Mouse (Mus musculus): ENCODE results near the gene Ap1m1. TPM values are rescaled to one million over a fixed set of nuclear protein-coding genes. Genes with fewer than 3 reads are reported as not detected.

Ap1m1 gene
- polyA plus RNA-seq, 1 experiment from 2014 or later: 108 TPM

DNA sequence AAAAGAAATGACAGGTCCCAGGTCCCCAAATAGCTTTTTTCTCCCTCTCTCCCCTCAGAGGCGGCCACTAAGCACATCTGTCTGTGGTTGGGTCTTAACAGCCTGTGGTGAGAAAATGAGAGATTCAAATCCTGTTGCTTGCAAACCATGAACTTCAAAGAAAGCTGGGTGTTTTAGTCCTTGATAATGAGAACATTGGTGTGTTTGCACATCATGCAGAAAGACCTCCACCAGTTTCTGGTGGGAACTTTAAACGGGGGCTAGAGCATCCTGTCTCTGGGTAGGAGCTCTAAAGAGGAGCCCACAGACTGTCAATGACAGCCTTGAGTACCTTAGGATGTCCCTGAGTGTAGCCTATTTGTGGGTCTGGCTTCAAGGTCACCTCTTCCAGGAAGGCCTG lies 51.3 kb downstream of the Ap1m1 start:
- Histone ChIP-seq H3K4me1 (replicated peaks; ENCODE audit: control insufficient read depth, insufficient read depth, low read length) (peaks cover 7% of the 10 kb centered on the region; the same call in 1 of the 2 replicates), H3K4me3 (ENCODE audit: low read depth, low read length) (no peak overlapping the region), H3K9ac (ENCODE audit: low read length) (no peak overlapping the region), H3K9me3 (ENCODE audit: control insufficient read depth, low read length) (no peaks in the 10 kb centered on the region), H3K36me3 (ENCODE audit: control insufficient read depth, insufficient read depth, low read length) (no peaks in the 10 kb centered on the region), H3K27ac (ENCODE audit: low read depth) (no peak overlapping the region), H3K4me2 (ENCODE audit: low read length) (no peak overlapping the region), H3K27me3 (replicated peaks; ENCODE audit: control insufficient read depth, insufficient read depth, low read length) (no peaks in the 10 kb centered on the region)
- ATAC-seq (replicated peaks; ENCODE audit: low FRiP score, low TSS enrichment, low read depth) (no peak), DNase-seq (ENCODE audit: low spot score) (no peak)
- WGBS: 81% methylated on average over 2 of the region's 2 CpGs

DNA sequence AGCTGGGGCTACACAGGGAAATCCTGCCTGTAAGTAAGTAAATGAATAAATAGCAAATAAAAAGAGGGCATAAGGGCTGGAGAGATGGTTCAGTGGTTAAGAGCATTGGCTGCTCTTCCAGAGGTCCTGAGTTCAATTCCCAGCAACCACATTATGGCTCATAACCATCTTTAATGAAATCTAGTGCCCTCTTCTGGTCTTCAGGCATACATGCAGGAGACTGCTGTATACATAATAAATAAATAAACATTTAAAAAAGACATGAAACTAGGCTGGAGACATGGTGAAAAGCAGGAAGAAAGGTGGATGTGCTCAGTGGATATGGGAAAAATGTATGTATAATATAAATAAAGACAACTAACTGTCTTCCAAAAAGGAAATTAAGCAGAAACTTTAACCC lies 53.5 kb downstream of the Ap1m1 start:
- H3K4me3 ChIP-seq (ENCODE audit: low read depth, low read length): no peak overlapping the region
- H3K9ac ChIP-seq (ENCODE audit: low read length): no peak overlapping the region
- H3K4me2 ChIP-seq (ENCODE audit: low read length): no peak overlapping the region
- H3K27me3 ChIP-seq (replicated peaks; ENCODE audit: control insufficient read depth, insufficient read depth, low read length): no peaks in the 10 kb centered on the region
- H3K9me3 ChIP-seq (ENCODE audit: control insufficient read depth, low read length): no peaks in the 10 kb centered on the region
- no peaks in the 10 kb centered on the region for H3K36me3 ChIP-seq (ENCODE audit: control insufficient read depth, insufficient read depth, low read length)
- H3K27ac ChIP-seq (ENCODE audit: low read depth): no peak overlapping the region
- ATAC-seq (replicated peaks; ENCODE audit: low FRiP score, low TSS enrichment, low read depth) (no peak), DNase-seq (ENCODE audit: low spot score) (no peak)
- H3K4me1 ChIP-seq (replicated peaks; ENCODE audit: control insufficient read depth, insufficient read depth, low read length): peaks cover 7% of the 10 kb centered on the region; the same call in 1 of the 2 replicates

DNA sequence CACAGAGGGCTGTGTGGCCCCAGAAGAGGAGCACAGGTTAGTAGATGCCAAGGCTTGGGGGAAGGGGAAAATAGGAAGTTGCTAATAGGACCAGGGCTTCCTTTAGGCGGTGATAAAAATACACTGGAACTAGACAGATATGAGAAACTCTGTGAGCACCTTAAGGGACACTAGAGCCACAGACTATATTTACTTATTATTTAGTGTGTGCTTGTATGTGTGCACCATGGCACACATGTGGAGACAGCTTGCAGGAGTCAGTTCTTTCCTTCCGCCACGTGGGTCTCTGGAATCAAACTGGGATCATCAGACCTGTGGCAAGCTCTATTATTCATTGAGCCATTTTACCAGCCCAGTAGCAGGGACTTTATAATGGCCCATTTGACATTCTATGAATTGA lies 55.3 kb downstream of the Ap1m1 start:
- 77% methylated on average over 3 of the region's 3 CpGs for WGBS
- H3K36me3 ChIP-seq (ENCODE audit: control insufficient read depth, insufficient read depth, low read length): no peaks in the 10 kb centered on the region
- ATAC-seq (replicated peaks; ENCODE audit: low FRiP score, low TSS enrichment, low read depth) (no peak), DNase-seq (ENCODE audit: low spot score) (no peak)
- no peak overlapping the region for H3K9ac ChIP-seq (ENCODE audit: low read length)
- H3K27me3 ChIP-seq (replicated peaks; ENCODE audit: control insufficient read depth, insufficient read depth, low read length): no peaks in the 10 kb centered on the region
- H3K4me3 ChIP-seq (ENCODE audit: low read depth, low read length): no peak overlapping the region
- no peaks in the 10 kb centered on the region for H3K9me3 ChIP-seq (ENCODE audit: control insufficient read depth, low read length)
- no peak overlapping the region for H3K4me2 ChIP-seq (ENCODE audit: low read length)
- H3K27ac ChIP-seq (ENCODE audit: low read depth): peak overlapping the region; percentile 70
- H3K4me1 ChIP-seq (replicated peaks; ENCODE audit: control insufficient read depth, insufficient read depth, low read length): peaks cover 7% of the 10 kb centered on the region; the same call in 1 of the 2 replicates

DNA sequence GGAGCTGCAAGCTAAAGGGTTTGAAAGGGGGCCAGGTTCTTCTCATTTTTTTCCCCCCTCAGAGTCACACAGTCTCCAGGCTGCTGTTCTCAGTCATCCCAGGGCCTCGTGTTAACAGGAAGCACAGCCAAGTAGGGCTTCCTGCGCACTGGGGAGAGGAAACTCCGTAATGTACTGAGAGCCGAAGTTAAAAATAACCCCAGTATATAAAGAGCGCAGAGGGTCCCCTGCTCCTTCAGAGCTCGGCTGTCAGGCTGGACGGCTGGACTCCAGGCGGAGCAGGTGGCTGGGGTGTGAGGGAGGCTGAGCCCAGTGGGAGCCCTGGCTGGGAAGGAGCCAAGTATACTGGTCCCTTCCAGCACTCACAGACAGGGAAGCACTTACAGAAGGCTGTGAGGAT lies 55.9 kb downstream of the Ap1m1 start:
- Histone ChIP-seq H3K4me2 (ENCODE audit: low read length) (no peak overlapping the region), H3K27me3 (replicated peaks; ENCODE audit: control insufficient read depth, insufficient read depth, low read length) (no peaks in the 10 kb centered on the region), H3K9me3 (ENCODE audit: control insufficient read depth, low read length) (no peaks in the 10 kb centered on the region), H3K9ac (ENCODE audit: low read length) (no peak overlapping the region), H3K4me3 (ENCODE audit: low read depth, low read length) (no peak overlapping the region), H3K27ac (ENCODE audit: low read depth) (peak overlapping the region; percentile 70; the same call in 1 of the 2 replicates), H3K4me1 (replicated peaks; ENCODE audit: control insufficient read depth, insufficient read depth, low read length) (peaks cover 7% of the 10 kb centered on the region; the same call in 1 of the 2 replicates), H3K36me3 (ENCODE audit: control insufficient read depth, insufficient read depth, low read length) (no peaks in the 10 kb centered on the region)
- peak; percentile 80 for ATAC-seq (replicated peaks; ENCODE audit: low FRiP score, low TSS enrichment, low read depth)
- DNase-seq (ENCODE audit: low spot score): peak; percentile 58
- WGBS: 26% methylated on average over 8 of the region's 8 CpGs

DNA sequence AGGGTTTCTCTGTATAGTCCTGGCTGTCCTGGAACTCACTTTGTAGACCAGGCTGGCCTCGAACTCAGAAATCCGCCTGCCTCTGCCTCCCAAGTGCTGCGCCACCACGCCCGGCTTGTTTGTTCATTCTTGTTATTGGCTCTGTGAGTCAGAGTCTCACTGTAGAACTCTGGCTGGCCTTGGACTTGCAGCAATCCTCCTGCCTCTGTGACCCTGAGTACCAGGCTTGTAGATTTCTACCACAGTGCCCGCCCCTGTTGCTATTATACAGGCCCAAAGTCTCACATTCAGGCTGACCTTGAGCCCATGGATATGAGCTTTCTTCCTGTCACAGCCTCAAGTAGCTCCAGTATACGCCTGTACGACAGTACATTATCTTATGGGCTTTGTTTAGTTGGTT lies 56.7 kb downstream of the Ap1m1 start:
- no peak overlapping the region for H3K9ac ChIP-seq (ENCODE audit: low read length)
- H3K4me3 ChIP-seq (ENCODE audit: low read depth, low read length): no peak overlapping the region
- no peak overlapping the region for H3K4me2 ChIP-seq (ENCODE audit: low read length)
- DNase-seq (ENCODE audit: low spot score) (no peak), ATAC-seq (replicated peaks; ENCODE audit: low FRiP score, low TSS enrichment, low read depth) (no peak)
- WGBS: 88% methylated on average over 8 of the region's 8 CpGs
- no peaks in the 10 kb centered on the region for H3K9me3 ChIP-seq (ENCODE audit: control insufficient read depth, low read length)
- no peak overlapping the region; the same call in 1 of the 2 replicates for H3K27ac ChIP-seq (ENCODE audit: low read depth)
- H3K27me3 ChIP-seq (replicated peaks; ENCODE audit: control insufficient read depth, insufficient read depth, low read length): no peaks in the 10 kb centered on the region
- no peaks in the 10 kb centered on the region for H3K36me3 ChIP-seq (ENCODE audit: control insufficient read depth, insufficient read depth, low read length)
- peaks cover 7% of the 10 kb centered on the region; the same call in 1 of the 2 replicates for H3K4me1 ChIP-seq (replicated peaks; ENCODE audit: control insufficient read depth, insufficient read depth, low read length)

DNA sequence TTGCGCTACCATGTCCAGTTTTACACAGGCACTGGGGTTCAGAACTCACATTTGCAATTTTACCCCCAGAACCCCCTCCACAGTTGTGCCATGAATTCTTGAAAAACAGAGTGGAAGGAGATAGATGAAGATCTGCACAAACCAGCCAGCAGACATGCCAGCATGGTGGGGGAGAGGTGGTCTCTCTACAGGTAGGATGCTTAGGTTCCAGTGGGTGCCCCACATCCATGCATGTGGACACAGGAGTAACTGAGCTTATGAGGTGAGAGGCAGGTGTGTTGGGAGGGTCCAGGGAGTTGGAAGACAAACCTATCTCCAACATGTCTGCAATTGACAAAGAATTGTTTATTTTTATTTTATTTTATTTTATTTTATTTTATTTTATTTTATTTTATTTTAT lies 59.1 kb downstream of the Ap1m1 start:
- no peak for DNase-seq (ENCODE audit: low spot score)
- Histone ChIP-seq H3K4me3 (ENCODE audit: low read depth, low read length) (no peak overlapping the region), H3K27me3 (replicated peaks; ENCODE audit: control insufficient read depth, insufficient read depth, low read length) (no peaks in the 10 kb centered on the region), H3K4me1 (replicated peaks; ENCODE audit: control insufficient read depth, insufficient read depth, low read length) (peaks cover 7% of the 10 kb centered on the region; the same call in 1 of the 2 replicates), H3K36me3 (ENCODE audit: control insufficient read depth, insufficient read depth, low read length) (no peaks in the 10 kb centered on the region), H3K9me3 (ENCODE audit: control insufficient read depth, low read length) (no peaks in the 10 kb centered on the region), H3K4me2 (ENCODE audit: low read length) (no peak overlapping the region), H3K27ac (ENCODE audit: low read depth) (no peak overlapping the region), H3K9ac (ENCODE audit: low read length) (no peak overlapping the region)
- 90% methylated on average over 1 of the region's 1 CpGs for WGBS
- no peak for ATAC-seq (replicated peaks; ENCODE audit: low FRiP score, low TSS enrichment, low read depth)

DNA sequence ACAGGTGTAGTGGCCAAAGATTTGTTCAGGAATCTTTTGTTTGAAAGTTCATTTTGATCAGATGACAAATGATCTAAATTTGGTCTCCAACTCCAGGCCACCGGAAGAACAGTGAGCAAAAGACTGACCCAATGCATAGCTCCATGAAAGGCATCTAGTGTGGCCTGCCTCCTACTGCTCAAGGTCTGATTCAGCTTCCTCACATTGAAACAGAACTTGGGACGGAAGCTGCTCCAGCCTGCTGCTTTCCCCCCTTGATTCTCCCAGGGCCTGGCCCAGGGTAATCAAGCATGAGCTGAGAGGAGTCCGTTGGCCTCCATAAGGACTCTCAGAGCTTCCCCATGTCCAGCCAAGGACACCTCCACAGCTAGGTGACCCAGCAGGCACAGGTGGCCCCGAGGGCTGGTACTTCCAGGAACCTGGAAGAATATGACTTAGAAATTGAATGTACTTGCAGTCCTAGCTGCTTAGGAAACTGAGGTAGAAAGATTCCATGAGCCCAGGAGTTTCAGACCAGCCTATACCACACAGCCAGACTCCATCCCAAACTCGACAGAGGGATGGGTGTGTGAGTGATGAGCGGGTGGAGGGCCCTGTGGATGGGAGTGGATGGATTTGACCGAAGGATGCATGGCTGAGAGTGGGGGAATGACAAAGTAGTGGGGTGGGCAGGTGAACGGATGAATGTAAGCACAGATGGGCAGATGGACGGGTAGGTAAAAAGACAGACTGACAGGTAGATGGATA lies 61.0 kb downstream of the Ap1m1 start:
- DNase-seq (ENCODE audit: low spot score): no peak
- no peak overlapping the region for H3K9ac ChIP-seq (ENCODE audit: low read length)
- H3K27me3 ChIP-seq (replicated peaks; ENCODE audit: control insufficient read depth, insufficient read depth, low read length): no peaks in the 10 kb centered on the region
- H3K9me3 ChIP-seq (ENCODE audit: control insufficient read depth, low read length): no peaks in the 10 kb centered on the region
- no peaks in the 10 kb centered on the region for H3K4me1 ChIP-seq (replicated peaks; ENCODE audit: control insufficient read depth, insufficient read depth, low read length)
- no peak overlapping the region for H3K27ac ChIP-seq (ENCODE audit: low read depth)
- no peak overlapping the region for H3K4me3 ChIP-seq (ENCODE audit: low read depth, low read length)
- no peak overlapping the region for H3K4me2 ChIP-seq (ENCODE audit: low read length)
- H3K36me3 ChIP-seq (ENCODE audit: control insufficient read depth, insufficient read depth, low read length): no peaks in the 10 kb centered on the region
- no peak for ATAC-seq (replicated peaks; ENCODE audit: low FRiP score, low TSS enrichment, low read depth)
- WGBS: 80% methylated on average over 9 of the region's 9 CpGs

DNA sequence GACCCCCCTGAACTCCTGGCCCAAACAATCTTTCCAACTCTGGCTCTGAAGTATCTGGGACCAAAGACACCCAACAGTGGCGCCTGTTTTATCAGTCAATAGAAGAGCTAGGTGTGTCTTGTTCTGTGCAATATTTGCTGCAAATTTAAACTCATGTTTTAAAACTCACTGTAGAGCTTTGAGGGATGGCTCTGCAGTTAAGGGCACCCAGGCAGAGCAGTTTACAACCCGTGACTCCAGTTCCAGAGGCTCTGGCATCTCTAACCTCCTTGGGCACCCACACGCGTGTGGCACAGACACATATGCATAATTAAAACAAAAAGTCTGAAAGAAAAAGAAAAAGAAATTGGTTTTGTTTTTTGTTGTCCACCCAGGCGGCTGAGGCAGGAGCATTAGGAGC lies 61.7 kb downstream of the Ap1m1 start:
- Histone ChIP-seq H3K27me3 (replicated peaks; ENCODE audit: control insufficient read depth, insufficient read depth, low read length) (no peaks in the 10 kb centered on the region), H3K9ac (ENCODE audit: low read length) (no peak overlapping the region), H3K4me1 (replicated peaks; ENCODE audit: control insufficient read depth, insufficient read depth, low read length) (no peaks in the 10 kb centered on the region), H3K4me2 (ENCODE audit: low read length) (no peak overlapping the region), H3K9me3 (ENCODE audit: control insufficient read depth, low read length) (no peaks in the 10 kb centered on the region), H3K36me3 (ENCODE audit: control insufficient read depth, insufficient read depth, low read length) (no peaks in the 10 kb centered on the region), H3K4me3 (ENCODE audit: low read depth, low read length) (no peak overlapping the region), H3K27ac (ENCODE audit: low read depth) (no peak overlapping the region)
- no peak for DNase-seq (ENCODE audit: low spot score)
- 83% methylated on average over 5 of the region's 5 CpGs for WGBS
- no peak for ATAC-seq (replicated peaks; ENCODE audit: low FRiP score, low TSS enrichment, low read depth)

DNA sequence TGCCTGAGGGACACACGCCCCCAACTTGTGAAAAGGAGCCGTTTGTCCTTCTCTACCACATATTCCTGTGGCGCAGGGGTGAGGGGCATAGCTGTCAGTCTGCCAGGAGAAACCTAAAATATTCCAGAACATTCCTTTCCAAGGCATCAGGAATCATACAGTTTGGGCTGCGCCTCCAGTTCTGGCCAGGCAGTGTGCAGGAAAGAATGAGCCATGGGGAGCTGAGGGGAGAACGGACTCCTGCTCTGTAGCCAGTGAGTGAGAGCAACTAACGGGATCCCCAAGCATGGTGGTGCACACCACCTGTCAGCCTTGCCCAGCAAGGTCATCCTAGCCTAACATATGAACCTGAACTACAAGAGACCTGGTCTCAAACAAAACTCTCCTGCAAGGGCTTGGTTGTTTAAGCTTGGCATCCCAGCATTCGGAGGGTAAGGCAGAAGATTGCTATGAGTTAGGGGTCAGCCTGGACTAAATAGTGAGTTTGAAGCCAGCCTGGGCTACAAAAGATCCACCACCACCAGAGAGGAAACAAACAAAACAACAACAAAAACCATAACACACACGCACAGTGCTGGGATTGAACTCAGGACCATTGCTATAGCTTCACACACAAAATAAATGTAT lies 63.3 kb downstream of the Ap1m1 start:
- no peak overlapping the region for H3K27ac ChIP-seq (ENCODE audit: low read depth)
- DNase-seq (ENCODE audit: low spot score): no peak
- H3K9me3 ChIP-seq (ENCODE audit: control insufficient read depth, low read length): no peaks in the 10 kb centered on the region
- ATAC-seq (replicated peaks; ENCODE audit: low FRiP score, low TSS enrichment, low read depth): no peak
- WGBS: 64% methylated on average over 8 of the region's 8 CpGs
- H3K36me3 ChIP-seq (ENCODE audit: control insufficient read depth, insufficient read depth, low read length): no peaks in the 10 kb centered on the region
- H3K27me3 ChIP-seq (replicated peaks; ENCODE audit: control insufficient read depth, insufficient read depth, low read length): no peaks in the 10 kb centered on the region
- H3K4me2 ChIP-seq (ENCODE audit: low read length): no peak overlapping the region
- no peaks in the 10 kb centered on the region for H3K4me1 ChIP-seq (replicated peaks; ENCODE audit: control insufficient read depth, insufficient read depth, low read length)
- no peak overlapping the region for H3K4me3 ChIP-seq (ENCODE audit: low read depth, low read length)
- no peak overlapping the region for H3K9ac ChIP-seq (ENCODE audit: low read length)
